Mouse (Mus musculus) left cerebral cortex, postnatal 25 days (tissue): ENCODE results near the gene Sumo1. TPM values are rescaled to one million over a fixed set of nuclear protein-coding genes. Genes with fewer than 3 reads are reported as not detected.
"Not testable (repeated sequence)": the region's sequence is repeated elsewhere in the genome, so short reads cannot be mapped to it uniquely, and the experiment has no call there.

Experiments used
- DNase-seq, 2 experiments: peaks; one replicate each; pipeline ENCODE4 v3.0.0; 2022; ENCODE audit warnings: low spot score in 2 of 2, mixed read lengths in 1 of 2
- intact Hi-C: fragments of 180-260 bp; cut with DNase I; formaldehyde crosslinking; loops from one replicate; pipeline ENCODE4 v1.15.1; 2025
- total RNA-seq, 2 experiments: library from RNA; stranded (reverse); gene quantifications; 2 replicates each; pipeline ENCODE4 v1.2.3; 2021

Gene Sumo1
- total RNA-seq, 2 experiments from 2014 or later: 122 to 129 TPM

GRCm38 (mm10) chr1:59646502-59646901, 24.1 kb downstream of the Sumo1 start:
- intact Hi-C loops, DNase-seq: not testable (repeated sequence)

- no peak for DNase-seq
Measured at GRCm38 (mm10) chr1:59642488-59642887, 28.1 kb downstream of the Sumo1 start.

GRCm38 (mm10) chr1:59638371-59638770, 32.3 kb downstream of the Sumo1 start:
- intact Hi-C loops: no loop called here
- DNase-seq: no peak

More at GRCm38 (mm10) chr1:59642488-59642887, 28.1 kb downstream of the Sumo1 start:
- intact Hi-C loops: no loop called here

GRCm38 (mm10) chr1:59636349-59636748, 34.3 kb downstream of the Sumo1 start:
- DNase-seq: no peak
- intact Hi-C loops: no loop called here

- DNase-seq: peak in 1 of 2 experiments; percentile 12
- intact Hi-C loops: no loop called here
Measured at GRCm38 (mm10) chr1:59633056-59633455, 37.6 kb downstream of the Sumo1 start.

GRCm38 (mm10) chr1:59631986-59632659, 38.5 kb downstream of the Sumo1 start:
- intact Hi-C loops: no loop called here
- DNase-seq: no peak

- DNase-seq, intact Hi-C loops: not testable (repeated sequence)
Measured at GRCm38 (mm10) chr1:59630356-59630755, 40.3 kb downstream of the Sumo1 start.

- DNase-seq: no peak
- intact Hi-C loops: no loop called here
Measured at GRCm38 (mm10) chr1:59629194-59629593, 41.4 kb downstream of the Sumo1 start.

GRCm38 (mm10) chr1:59625410-59625809, 45.2 kb downstream of the Sumo1 start:
- intact Hi-C loops: no loop called here
- DNase-seq: no peak

- intact Hi-C loops: loop anchor here (1.0 to 5.0 kb wide), 3 partner anchors 141 to 377 kb away; partner anchors contain the start of gene Fzd7
- DNase-seq: peak; percentile 79 to 82
Measured at GRCm38 (mm10) chr1:59623325-59624017, 47.2 kb downstream of the Sumo1 start.

GRCm38 (mm10) chr1:59619201-59619600, 51.4 kb downstream of the Sumo1 start:
- DNase-seq: no peak
- intact Hi-C loops: no loop called here

- intact Hi-C loops: no loop called here
Measured at GRCm38 (mm10) chr1:59615021-59615420, 55.6 kb downstream of the Sumo1 start.

GRCm38 (mm10) chr1:59613795-59614194, 56.8 kb downstream of the Sumo1 start:
- DNase-seq: peak in 1 of 2 experiments; percentile 22
- intact Hi-C loops: no loop called here

More at GRCm38 (mm10) chr1:59615021-59615420, 55.6 kb downstream of the Sumo1 start:
- no peak for DNase-seq

- DNase-seq: no peak
- intact Hi-C loops: no loop called here
Measured at GRCm38 (mm10) chr1:59610929-59611328, 59.7 kb downstream of the Sumo1 start.

- no peak for DNase-seq
- intact Hi-C loops: no loop called here
Measured at GRCm38 (mm10) chr1:59609896-59610295, 60.7 kb downstream of the Sumo1 start.

GRCm38 (mm10) chr1:59609458-59609857, 61.2 kb downstream of the Sumo1 start:
- intact Hi-C loops: no loop called here
- no peak for DNase-seq

GRCm38 (mm10) chr1:59608920-59609319, 61.7 kb downstream of the Sumo1 start:
- no peak for DNase-seq
- intact Hi-C loops: no loop called here

- no peak for DNase-seq
- intact Hi-C loops: no loop called here
Measured at GRCm38 (mm10) chr1:59608125-59608762, 62.4 kb downstream of the Sumo1 start.

- DNase-seq: no peak
- intact Hi-C loops: no loop called here
Measured at GRCm38 (mm10) chr1:59607071-59607470, 63.6 kb downstream of the Sumo1 start.

- intact Hi-C loops: no loop called here
- DNase-seq: no peak
Measured at GRCm38 (mm10) chr1:59606479-59606878, 64.2 kb downstream of the Sumo1 start.

GRCm38 (mm10) chr1:59603893-59604292, 66.7 kb downstream of the Sumo1 start:
- intact Hi-C loops: no loop called here
- DNase-seq: no peak
